Mouse (Mus musculus) cortical plate, adult 2 months (tissue): ENCODE measurements around the gene Mmp24. TPM values are rescaled to one million over a fixed set of nuclear protein-coding genes. Genes with fewer than 3 reads are reported as not detected.
"Not testable (repeated sequence)": the region's sequence is repeated elsewhere in the genome, so short reads cannot be mapped to it uniquely, and the experiment has no call there.

Experiments used
- H3K27ac ChIP-seq: fragments of 200-500 bp; 2 replicates; pipeline ENCODE4 v1.5.1; 2012; ENCODE audit warnings: low read length, control low read depth, inconsistent platforms; ENCODE audit not compliant: insufficient read depth
- H3K4me1 ChIP-seq: fragments of 200-500 bp; 2 replicates; pipeline ENCODE4 v1.6.1; 2011; ENCODE audit warnings: low read length; ENCODE audit not compliant: control insufficient read depth, insufficient read depth
- H3K4me3 ChIP-seq: fragments of 200-500 bp; 2 replicates; pipeline ENCODE4 v1.5.1; 2011; ENCODE audit warnings: mild to moderate bottlenecking, low read length, control low read depth; ENCODE audit not compliant: insufficient read depth
- CTCF ChIP-seq: fragments of 200-500 bp; IDR thresholded peaks from 2 replicates; pipeline ENCODE4 v1.5.1; 2011; ENCODE audit warnings: mild to moderate bottlenecking, control low read depth, low read length; ENCODE audit not compliant: insufficient read depth; ENCODE audit errors: extremely low read depth
- POLR2A ChIP-seq: fragments of 200-500 bp; IDR thresholded peaks from 2 replicates; pipeline ENCODE4 v1.6.1; 2011; ENCODE audit warnings: mild to moderate bottlenecking, low read length, control low read depth; ENCODE audit not compliant: insufficient read depth; ENCODE audit errors: extremely low read depth
- polyA plus RNA-seq: library from polyadenylated mRNA; depleted of rRNA; stranded (reverse); fragments of >200 nt; gene quantifications from 2 replicates; pipeline ENCODE4 v1.2.3, GENCODE M21; 2012; rRNA removed

Mmp24 gene
- polyA plus RNA-seq = 33.8 and 34.2 TPM in 2 replicates

GRCm38 (mm10) chr2:155774927-155775684, at the start of gene Mmp24:
TSS of gene Mmp24 (plus strand) at chr2:155775342.
- no peak for TF ChIP-seq CTCF
- TF ChIP-seq POLR2A = no peak
- Histone ChIP-seq H3K27ac (peak within 1 kb of the TSS; percentile 20; the same call in 1 of the 2 replicates), H3K4me1 (peaks cover 3% of the 10 kb centered on the region; the same call in 1 of the 2 replicates), H3K4me3 (peak within 1 kb of the TSS; percentile 78)

DNA sequence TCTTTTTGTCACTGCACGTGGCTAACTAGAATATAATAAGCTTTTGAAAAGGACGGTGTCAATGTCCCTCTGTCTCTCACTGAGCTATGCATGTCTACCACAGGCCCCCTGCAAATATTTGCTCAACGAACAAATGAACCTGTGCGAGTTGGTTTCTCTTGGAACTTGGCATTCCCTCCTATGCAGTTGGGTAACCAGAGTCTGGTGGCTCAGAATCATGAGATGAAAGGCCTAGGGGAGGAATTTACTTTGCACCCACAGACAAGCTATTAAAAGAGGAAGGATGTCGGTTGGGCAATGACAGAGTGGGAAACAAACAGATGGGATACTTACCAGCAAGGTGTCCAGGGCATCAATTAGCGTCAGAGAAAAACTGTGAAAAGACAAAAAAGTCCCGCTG, 48.8 kb upstream of the Mmp24 start:
- H3K4me1 ChIP-seq = peaks cover 4% of the 10 kb centered on the region

DNA sequence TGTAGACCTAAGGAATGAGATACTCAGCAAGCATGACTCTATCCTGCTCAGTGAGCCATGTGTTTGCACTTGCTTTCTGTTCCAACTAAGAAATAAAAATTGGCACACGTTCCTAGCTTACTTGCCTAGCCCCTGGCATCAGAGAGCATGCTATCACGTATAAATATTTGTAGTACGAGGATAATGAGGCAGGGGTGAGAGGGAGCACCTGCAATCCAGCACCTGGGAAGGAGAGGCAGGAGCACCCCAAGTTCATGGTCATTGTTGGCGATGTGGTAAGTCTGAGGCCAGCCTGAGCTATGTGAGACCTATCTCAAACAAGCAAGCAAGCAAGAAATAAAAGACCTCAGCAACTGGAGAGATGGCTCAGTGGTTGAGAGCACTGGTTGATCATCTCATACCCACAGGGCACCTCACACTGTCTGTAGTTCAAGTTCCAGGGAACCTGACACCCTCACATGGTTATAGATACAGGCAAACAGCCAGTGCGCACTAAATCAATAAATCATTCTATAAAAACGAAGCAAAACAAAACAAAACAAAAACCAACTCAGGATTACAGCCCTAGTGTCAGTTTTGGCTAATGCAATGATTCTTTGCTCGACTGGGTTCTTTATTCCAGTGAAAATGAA, 47.3 kb upstream of the Mmp24 start:
- Histone ChIP-seq H3K27ac (no peak overlapping the region), H3K4me1 (peaks cover 4% of the 10 kb centered on the region), H3K4me3 (no peak overlapping the region)
- no peak for TF ChIP-seq CTCF
- no peak for TF ChIP-seq POLR2A

More for the DNA sequence above, 48.8 kb upstream of the Mmp24 start:
- TF ChIP-seq POLR2A = no peak
- no peak for TF ChIP-seq CTCF
- no peak overlapping the region for H3K4me3 ChIP-seq
- no peak overlapping the region for H3K27ac ChIP-seq

DNA sequence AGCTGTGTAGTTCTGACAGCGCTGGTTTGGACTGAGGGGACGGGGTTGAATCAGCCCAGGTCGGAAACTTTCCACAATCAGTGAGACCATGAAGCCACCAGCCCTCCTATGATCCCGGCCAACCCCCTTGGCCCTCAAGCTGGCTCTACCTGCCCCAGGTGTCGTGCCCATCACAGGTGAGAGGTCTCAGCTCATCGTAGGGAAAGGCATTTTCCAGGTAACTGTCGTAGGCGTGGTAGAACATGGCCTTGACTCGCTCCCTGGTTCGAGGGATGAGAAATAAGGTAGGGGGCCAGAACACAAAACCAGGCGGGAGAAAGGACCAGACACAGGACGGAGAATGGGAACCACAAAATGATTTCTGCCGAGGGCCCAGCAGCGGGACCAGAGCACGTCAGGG, 46.4 kb upstream of the Mmp24 start:
- TF ChIP-seq POLR2A (no peak), CTCF (no peak)
- Histone ChIP-seq H3K4me3 (peak overlapping the region; percentile 52), H3K27ac (no peak overlapping the region), H3K4me1 (peaks cover 4% of the 10 kb centered on the region)

GRCm38 (mm10) chr2:155729158-155729645, 45.9 kb upstream of the Mmp24 start, which contains the start of gene Edem2:
TSS of gene Edem2 (minus strand) at chr2:155729475.
- TF ChIP-seq CTCF (no peak), POLR2A (peak; percentile 89)
- H3K27ac ChIP-seq = no peak within 1 kb of the TSS
- H3K4me3 ChIP-seq = peak within 1 kb of the TSS; percentile 52

DNA sequence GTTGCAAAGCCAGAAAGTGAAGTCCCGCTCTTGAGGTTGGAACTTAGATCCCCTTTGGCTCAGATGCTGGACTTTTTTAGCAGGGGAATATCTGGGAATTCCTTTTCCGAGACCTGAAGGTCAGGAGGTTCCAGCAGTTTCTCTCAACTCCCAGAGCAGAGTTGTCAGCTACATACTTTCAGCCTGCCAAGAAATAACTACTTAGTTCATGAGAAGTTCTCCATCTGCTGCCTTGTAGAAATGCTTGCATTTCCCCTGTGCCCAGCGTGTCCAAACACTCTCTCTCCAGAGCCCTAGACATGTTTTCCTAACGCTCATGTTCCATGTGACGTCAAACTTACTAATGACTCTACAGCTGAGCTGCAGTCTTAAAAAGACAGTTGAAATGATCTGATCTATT, 40.1 kb upstream of the Mmp24 start:
- Histone ChIP-seq H3K4me3 (no peak overlapping the region), H3K27ac (no peak overlapping the region)
- TF ChIP-seq POLR2A = no peak
- no peak for TF ChIP-seq CTCF

More at GRCm38 (mm10) chr2:155729158-155729645, 45.9 kb upstream of the Mmp24 start, which contains the start of gene Edem2:
- peaks cover 4% of the 10 kb centered on the region for H3K4me1 ChIP-seq

GRCm38 (mm10) chr2:155735766-155736165, 39.4 kb upstream of the Mmp24 start, which contains the start of gene Gm17581:
TSS of gene Gm17581 (minus strand) at chr2:155735866.
- H3K27ac ChIP-seq, H3K4me1 ChIP-seq, H3K4me3 ChIP-seq: not testable (repeated sequence)

More for the DNA sequence above, 40.1 kb upstream of the Mmp24 start:
- no peaks in the 10 kb centered on the region for H3K4me1 ChIP-seq

- Histone ChIP-seq H3K4me1 (no peaks in the 10 kb centered on the region), H3K27ac (no peak overlapping the region), H3K4me3 (no peak overlapping the region)
- TF ChIP-seq POLR2A (no peak), CTCF (no peak)
Observed at GRCm38 (mm10) chr2:155736936-155737335, 38.2 kb upstream of the Mmp24 start.

DNA sequence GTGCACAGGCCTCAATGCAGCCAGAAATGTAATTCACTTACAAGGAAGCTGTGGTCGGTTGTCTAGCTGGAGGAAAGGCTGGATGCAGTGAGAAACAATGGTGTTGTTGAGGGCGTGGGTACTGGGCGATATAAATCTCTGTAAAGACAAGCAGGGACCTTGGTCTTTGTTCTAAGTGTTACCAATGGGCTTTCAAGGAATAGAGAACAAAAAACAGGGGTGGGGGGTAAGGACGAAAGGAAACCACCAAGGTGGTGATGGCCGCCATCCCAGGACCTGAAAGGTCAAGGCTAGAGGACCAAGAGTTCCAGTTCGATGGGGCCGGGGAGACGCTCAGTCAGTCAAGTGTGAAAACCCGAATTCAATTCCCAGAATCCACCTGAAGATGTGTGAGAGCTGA, 37.3 kb upstream of the Mmp24 start:
- Histone ChIP-seq H3K27ac (no peak overlapping the region), H3K4me3 (no peak overlapping the region), H3K4me1 (no peaks in the 10 kb centered on the region)
- TF ChIP-seq POLR2A (no peak), CTCF (no peak)

DNA sequence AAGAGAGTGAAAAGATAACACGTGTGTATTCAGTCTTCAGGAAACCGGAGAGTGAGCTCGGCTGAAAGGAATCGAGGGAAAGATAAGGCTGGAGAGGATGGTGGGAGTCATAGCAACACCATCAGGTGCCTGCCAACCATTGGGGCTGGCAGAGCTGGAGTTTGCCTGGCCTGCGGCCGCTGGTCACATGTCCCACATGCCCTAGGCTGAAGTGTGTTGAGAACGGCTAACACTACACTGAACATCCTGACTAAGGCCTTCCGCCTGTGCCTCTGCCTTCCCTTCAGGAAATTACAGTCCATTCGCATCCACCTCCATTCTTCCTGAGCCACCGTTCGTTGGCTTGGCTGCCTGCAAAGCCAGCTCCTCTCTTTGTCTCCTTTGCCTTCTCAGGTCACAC, 32.9 kb upstream of the Mmp24 start:
- no peak overlapping the region for H3K4me3 ChIP-seq
- H3K27ac ChIP-seq = no peak overlapping the region
- TF ChIP-seq POLR2A = no peak
- TF ChIP-seq CTCF = no peak
- no peaks in the 10 kb centered on the region for H3K4me1 ChIP-seq
